Mouse (Mus musculus) gastrocnemius, adult 2 months (tissue): ENCODE measurements at regions not wholly inside any gene's neighbourhood (a gene's known extent, or its start where the extent isn't known, plus 50 kb on each side); places are given as distances from the start of the nearest gene placed in this dataset.

ENCODE experiments used
- DNase-seq: peaks from one replicate; pipeline ENCODE4 v3.0.0; 2022
- H3K27ac ChIP-seq: fragments of 200-600 bp; 2 replicates; pipeline ENCODE4 v1.8.1; 2022; ENCODE audit warnings: mild to moderate bottlenecking
- H3K4me3 ChIP-seq: fragments of 200-600 bp; 2 replicates; pipeline ENCODE4 v1.8.1; 2022; ENCODE audit warnings: mild to moderate bottlenecking, moderate library complexity
- CTCF ChIP-seq: fragments of 200-600 bp; IDR thresholded peaks from 2 replicates; pipeline ENCODE4 v1.8.1; 2022; ENCODE audit warnings: antibody characterized with exemption, mild to moderate bottlenecking, moderate library complexity
- intact Hi-C: fragments of 180-260 bp; cut with DNase I; formaldehyde crosslinking; loops from one replicate; pipeline ENCODE4 v1.15.1; 2025

DNA sequence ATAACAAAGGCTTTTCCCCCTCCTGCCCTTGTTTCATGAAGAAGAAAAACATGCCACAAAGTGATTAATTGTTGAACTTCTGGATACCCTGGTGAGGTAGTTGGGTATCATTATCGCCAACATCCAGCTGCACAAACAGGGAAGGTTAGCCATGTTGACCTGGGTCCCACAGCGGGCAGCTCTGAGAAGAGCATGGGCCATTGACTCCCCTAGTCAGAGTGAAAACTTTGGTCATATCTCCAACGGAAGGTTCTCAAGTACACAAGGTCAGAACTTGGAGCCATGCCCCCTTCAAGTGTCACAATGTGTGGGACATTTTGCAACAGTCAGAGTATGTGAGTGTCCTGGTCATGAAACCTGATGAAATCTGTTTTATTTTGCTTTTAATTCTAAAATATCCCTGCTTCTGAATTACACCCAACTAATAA lies 159.9 kb downstream of the Spata18 start:
- no peak for TF ChIP-seq CTCF
- H3K4me3 ChIP-seq, result no peak overlapping the region
- intact Hi-C loops, result no loop called here

DNA sequence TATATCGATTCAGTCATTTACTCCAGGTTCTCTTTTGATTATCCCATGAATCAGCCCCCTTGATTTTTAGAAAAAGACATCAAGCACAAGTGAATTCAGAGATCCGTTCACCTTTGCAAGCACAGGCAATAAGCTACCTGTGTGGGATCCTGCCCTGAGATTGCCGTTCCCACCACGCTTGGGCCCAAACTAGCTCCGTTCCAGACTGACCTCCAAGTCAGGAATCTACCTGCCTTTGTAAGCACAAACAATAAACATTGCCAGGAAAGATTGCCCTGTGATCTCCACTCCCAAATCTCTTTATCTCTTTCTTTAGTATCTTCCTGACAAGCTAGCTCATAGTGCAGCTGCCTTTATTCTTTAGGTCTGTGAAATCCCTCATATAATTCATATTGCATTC lies 164.6 kb downstream of the Spata18 start:
- H3K27ac ChIP-seq, result no peak overlapping the region
- no peak for DNase-seq
- TF ChIP-seq CTCF, result no peak
- intact Hi-C loops, result no loop called here
- H3K4me3 ChIP-seq, result no peak overlapping the region

More for the DNA sequence above, 159.9 kb downstream of the Spata18 start:
- DNase-seq, result no peak
- H3K27ac ChIP-seq, result no peak overlapping the region

- no peak for TF ChIP-seq CTCF
- peak overlapping the region; percentile 53 for H3K27ac ChIP-seq
- intact Hi-C loops, result no loop called here
- no peak for DNase-seq
- H3K4me3 ChIP-seq, result no peak overlapping the region
These were observed 166.0 kb downstream of the Spata18 start for GRCm38 (mm10) chr5:73817180-73817579.

- intact Hi-C loops, result no loop called here
- Histone ChIP-seq H3K27ac (no peak overlapping the region; the same call in 1 of the 2 replicates), H3K4me3 (no peak overlapping the region)
- DNase-seq, result no peak
- TF ChIP-seq CTCF, result no peak
These were observed 170.9 kb downstream of the Spata18 start for GRCm38 (mm10) chr5:73821956-73822545.

DNA sequence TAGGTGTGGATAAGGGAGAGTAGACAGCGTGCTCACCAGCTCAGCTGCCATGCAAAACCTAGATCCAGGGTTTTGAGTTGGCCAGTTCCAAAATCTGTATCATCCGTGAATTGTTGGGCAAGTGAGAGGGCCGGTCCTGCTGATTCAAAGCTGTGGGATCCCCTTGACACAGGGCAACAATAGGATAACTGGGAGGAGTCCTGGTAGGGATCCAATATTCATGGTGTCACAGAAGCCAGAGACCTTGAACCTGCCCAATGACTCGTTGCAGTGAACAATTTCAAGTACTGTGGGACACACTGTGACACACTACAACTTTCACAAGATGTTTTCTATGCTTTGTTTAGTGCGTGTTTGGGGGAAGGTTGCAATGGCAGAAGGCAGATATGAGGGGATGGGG lies 172.2 kb downstream of the Spata18 start:
- H3K27ac ChIP-seq, result no peak overlapping the region
- intact Hi-C loops, result no loop called here
- DNase-seq, result no peak
- no peak overlapping the region for H3K4me3 ChIP-seq
- no peak for TF ChIP-seq CTCF

DNA sequence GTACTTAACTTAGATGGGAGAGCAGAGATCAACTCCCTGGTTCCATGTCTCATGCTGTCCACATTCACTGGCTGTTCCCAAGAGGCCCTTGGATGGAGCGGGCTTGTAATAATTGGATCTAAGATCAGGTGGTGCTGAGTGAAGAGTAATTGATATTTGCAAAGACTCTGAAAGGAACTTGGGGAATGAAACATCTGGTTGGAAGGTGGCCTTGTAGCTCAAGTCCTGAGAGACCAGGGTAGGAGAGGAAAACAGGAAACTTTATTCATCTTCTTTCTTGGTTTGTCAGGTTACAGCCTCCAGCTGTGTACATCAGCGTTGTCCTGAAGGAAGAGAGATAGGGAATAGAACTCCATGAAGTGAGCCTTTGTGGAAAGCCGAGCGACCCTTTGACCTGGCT lies 175.8 kb downstream of the Spata18 start:
- intact Hi-C loops, result no loop called here
- TF ChIP-seq CTCF, result no peak
- no peak for DNase-seq
- no peak overlapping the region for H3K4me3 ChIP-seq
- H3K27ac ChIP-seq, result peak overlapping the region; percentile 66

GRCm38 (mm10) chr5:73833721-73834120 lies 182.5 kb downstream of the Spata18 start:
- intact Hi-C loops, result no loop called here
- DNase-seq, result no peak
- H3K27ac ChIP-seq, result no peak overlapping the region
- TF ChIP-seq CTCF, result no peak
- H3K4me3 ChIP-seq, result no peak overlapping the region

DNA sequence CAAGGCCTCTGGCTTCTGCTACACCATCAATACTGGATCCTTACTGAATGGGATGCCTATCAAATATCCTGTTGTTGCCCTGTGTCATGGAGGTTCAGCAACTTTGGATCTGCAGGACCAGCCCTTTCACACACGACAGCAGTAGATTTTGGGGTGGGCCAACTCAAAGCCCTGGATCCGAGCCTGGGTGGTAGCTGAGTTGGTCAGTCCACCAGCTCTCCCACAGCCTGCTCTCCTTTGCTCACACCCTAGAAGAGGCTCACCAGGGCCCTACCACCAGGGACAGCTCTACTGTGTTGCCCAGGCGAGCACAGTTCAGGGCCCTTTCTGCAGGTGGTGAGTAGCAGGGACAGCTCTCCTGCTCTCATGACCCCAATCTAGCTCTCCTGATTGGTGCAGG lies 192.6 kb downstream of the Spata18 start:
- H3K27ac ChIP-seq, result no peak overlapping the region
- intact Hi-C loops, result no loop called here
- H3K4me3 ChIP-seq, result no peak overlapping the region
- DNase-seq, result no peak
- no peak for TF ChIP-seq CTCF

GRCm38 (mm10) chr5:73846096-73846782 lies 195.1 kb downstream of the Spata18 start:
- DNase-seq, result no peak
- Histone ChIP-seq H3K27ac (peak overlapping the region; percentile 67), H3K4me3 (peak overlapping the region; percentile 4; the same call in 1 of the 2 replicates)
- intact Hi-C loops, result no loop called here
- TF ChIP-seq CTCF, result no peak

- peak overlapping the region; percentile 67 for H3K27ac ChIP-seq
- TF ChIP-seq CTCF, result no peak
- H3K4me3 ChIP-seq, result peak overlapping the region; percentile 34
- intact Hi-C loops, result no loop called here
- peak; percentile 42 for DNase-seq
These were observed 195.6 kb downstream of the Spata18 start for GRCm38 (mm10) chr5:73846783-73847151.

- Histone ChIP-seq H3K4me3 (no peak overlapping the region), H3K27ac (no peak overlapping the region)
- no peak for DNase-seq
- no peak for TF ChIP-seq CTCF
- intact Hi-C loops, result loop anchor here (5.0 kb wide), 2 partner anchors 426 to 1306 kb away; no protein-coding TSS in a partner anchor
These were observed 200.3 kb downstream of the Spata18 start for GRCm38 (mm10) chr5:73851501-73851900.

DNA sequence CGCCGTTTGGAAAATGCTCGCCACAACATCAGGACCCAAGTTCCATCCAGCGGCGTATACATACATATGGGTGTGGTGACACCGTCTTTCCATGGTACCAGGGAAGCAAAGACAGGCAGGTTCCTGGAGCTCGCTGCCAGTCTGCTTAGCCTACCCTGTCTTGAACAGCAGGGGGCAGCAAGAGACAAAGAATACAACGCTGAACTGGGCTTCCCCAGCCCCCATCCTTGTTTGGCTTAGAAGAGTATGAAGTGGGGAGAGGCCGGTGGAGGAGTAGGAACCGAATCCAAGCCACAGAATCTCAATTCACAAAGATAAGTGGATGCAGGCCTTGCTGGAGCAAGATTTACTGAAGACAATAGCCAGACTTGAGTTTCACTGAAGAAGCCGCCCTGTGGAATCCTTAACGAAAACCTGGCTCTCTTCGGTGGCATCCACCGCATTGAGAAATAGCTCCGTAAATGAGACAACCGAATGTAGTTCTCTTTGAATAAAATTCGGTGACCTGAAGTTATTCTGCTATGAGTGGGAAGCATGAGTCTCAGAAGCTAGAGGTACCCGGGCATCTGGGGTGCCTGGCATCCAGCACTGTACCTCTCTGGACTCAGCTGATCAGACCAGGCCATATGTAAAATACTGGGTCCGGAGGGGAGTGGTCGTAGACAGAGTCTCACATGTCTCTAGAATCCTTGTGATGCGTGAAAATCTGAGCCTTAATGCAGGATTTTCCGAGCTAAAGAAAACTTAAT lies 203.0 kb downstream of the Spata18 start:
- Histone ChIP-seq H3K4me3 (peak overlapping the region; percentile 39), H3K27ac (peak overlapping the region; percentile 50)
- DNase-seq, result peak; percentile 76
- peak; percentile 78 for TF ChIP-seq CTCF
- intact Hi-C loops, result loop anchor here (5.0 kb wide), 2 partner anchors 423 to 1303 kb away; no protein-coding TSS in a partner anchor

GRCm38 (mm10) chr5:73854774-73855371 lies 203.7 kb downstream of the Spata18 start:
- peak overlapping the region; percentile 39 for H3K4me3 ChIP-seq
- intact Hi-C loops, result loop anchor here (5.0 kb wide), 2 partner anchors 422 to 1302 kb away; no protein-coding TSS in a partner anchor

More at GRCm38 (mm10) chr5:73854774-73855371, 203.7 kb downstream of the Spata18 start:
- peak overlapping the region; percentile 50 for H3K27ac ChIP-seq
- TF ChIP-seq CTCF, result no peak
- peak; percentile 30 for DNase-seq
